Mouse (Mus musculus) bone marrow, adult 2 months (tissue): Measurements from ENCODE around the gene Gabrp. TPM values are rescaled to one million over a fixed set of nuclear protein-coding genes. Genes with fewer than 3 reads are reported as not detected.

Experiments used
- H3K27ac ChIP-seq: fragments of 200-500 bp; 2 replicates; pipeline ENCODE4 v1.5.1; 2012; ENCODE audit warnings: low read depth, mild to moderate bottlenecking, control low read depth, inconsistent platforms, low read length; ENCODE audit not compliant: control insufficient read depth, poor library complexity, insufficient read depth
- H3K4me1 ChIP-seq: fragments of 200-500 bp; 2 replicates; pipeline ENCODE4 v1.6.1; 2011; ENCODE audit warnings: low read length; ENCODE audit not compliant: control insufficient read depth, insufficient read depth
- H3K4me3 ChIP-seq: fragments of 200-500 bp; replicated peaks from 2 replicates; pipeline ENCODE3; 2011; ENCODE audit warnings: mild to moderate bottlenecking, low read depth, low read length, control low read depth; ENCODE audit not compliant: control insufficient read depth
- CTCF ChIP-seq: fragments of 200-500 bp; IDR thresholded peaks from 2 replicates; pipeline ENCODE4 v1.5.1; 2011; ENCODE audit warnings: low read length, control low read depth; ENCODE audit not compliant: control insufficient read depth, insufficient read depth
- POLR2A ChIP-seq: fragments of 200-500 bp; IDR thresholded peaks from 2 replicates; pipeline ENCODE4 v1.6.1; 2011; ENCODE audit warnings: low read depth, mild to moderate bottlenecking, control low read depth, low read length, borderline replicate concordance; ENCODE audit not compliant: control insufficient read depth
- WGBS: fragments of 180-500 bp; shearing (Covaris S2); methylation state at CpG from one replicate; pipeline ENCODE4 v1.1.7; 2018; 5-methylcytosine and 5-hydroxymethylcytosine counted together
- polyA plus RNA-seq: library from polyadenylated mRNA; stranded (reverse); fragments of >200 nt; gene quantifications from 2 replicates; pipeline ENCODE4 v1.2.4, GENCODE M21; 2011; ENCODE audit warnings: low replicate concordance; ENCODE audit not compliant: missing spikeins, insufficient read depth, insufficient read length

The Gabrp gene
- polyA plus RNA-seq = not detected in 2 replicates

DNA sequence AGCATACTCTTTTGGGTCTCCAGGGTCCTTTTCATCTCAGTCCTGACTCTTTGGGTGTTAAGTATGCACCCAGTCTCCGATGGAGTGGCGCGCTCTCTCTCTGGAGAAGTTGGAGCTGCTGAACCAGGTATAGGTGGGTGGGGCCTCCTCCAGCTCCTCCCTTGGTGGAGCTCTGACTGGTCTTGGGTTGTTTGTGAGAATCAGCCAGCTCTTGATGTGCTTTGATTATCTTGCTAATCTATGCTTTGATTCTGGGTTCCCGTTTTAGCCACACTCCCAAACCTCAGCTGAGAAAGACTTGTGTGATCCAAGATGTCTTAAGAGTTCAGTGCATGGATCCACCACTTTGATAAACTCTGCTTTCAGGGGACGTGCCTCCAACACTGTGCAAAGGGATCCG is at the start of gene Gabrp:
Gabrp (minus strand) TSS at position 101 of the 400 bp plus-strand sequence.
- Histone ChIP-seq H3K27ac (no peak within 1 kb of the TSS), H3K4me3 (no peak within 1 kb of the TSS), H3K4me1 (no peaks in the 10 kb centered on the region)
- TF ChIP-seq CTCF (no peak), POLR2A (no peak)
- WGBS = 53% methylated on average over 6 of the region's 6 CpGs

DNA sequence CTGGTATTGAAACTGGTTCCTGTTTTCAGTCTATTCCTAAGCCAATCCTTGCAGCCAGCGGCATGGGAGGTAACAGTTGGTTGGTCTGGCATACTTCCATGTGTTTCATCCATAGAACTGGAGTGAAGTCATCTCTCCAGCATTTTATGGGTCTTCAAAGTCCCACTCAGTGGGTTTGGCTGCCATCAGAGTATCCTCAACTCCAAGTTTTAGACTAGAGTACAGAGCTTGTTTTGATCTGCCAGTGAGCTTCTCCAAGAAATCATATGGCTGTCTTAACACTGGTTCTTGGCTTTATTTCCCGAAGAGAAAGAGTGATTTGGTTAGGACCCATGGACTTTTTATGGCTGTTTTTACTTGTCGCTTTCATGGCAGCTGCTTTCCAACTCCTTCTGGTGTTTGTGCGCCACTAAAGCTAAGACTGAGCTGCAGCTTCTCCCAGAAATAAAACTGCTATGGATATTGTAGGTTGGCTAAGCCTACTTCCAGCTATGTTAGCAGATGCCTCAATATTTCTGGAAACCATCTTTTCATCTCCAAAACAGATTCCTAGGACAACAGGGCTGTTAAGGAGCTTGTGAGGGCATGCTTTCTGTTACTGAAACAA is 48.5 kb upstream of the Gabrp start:
- Histone ChIP-seq H3K27ac (no peak overlapping the region), H3K4me1 (no peaks in the 10 kb centered on the region), H3K4me3 (no peak overlapping the region)
- TF ChIP-seq CTCF = no peak
- TF ChIP-seq POLR2A = no peak
- WGBS = 72% methylated on average over 4 of the region's 4 CpGs

DNA sequence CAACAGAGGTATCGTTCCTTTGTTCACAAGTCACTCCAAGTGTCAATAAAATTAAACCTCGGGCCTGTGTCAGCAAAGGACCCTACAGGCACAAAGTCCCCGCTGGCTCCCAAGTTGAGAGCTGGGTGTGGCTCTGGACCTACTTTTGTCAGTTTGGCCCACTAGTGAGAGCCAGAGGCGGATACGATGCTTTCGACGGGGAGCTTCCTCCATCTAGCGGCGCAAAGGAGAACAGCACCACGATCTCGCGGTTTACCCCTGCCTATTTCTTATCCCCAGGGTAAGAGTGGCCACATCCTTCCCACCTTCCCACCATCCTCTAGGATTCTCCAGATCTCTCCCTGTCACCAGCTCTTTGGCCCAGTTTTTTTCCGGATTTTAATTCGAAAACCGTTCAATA is 35.5 kb upstream of the Gabrp start:
- no peaks in the 10 kb centered on the region for H3K4me1 ChIP-seq
- H3K4me3 ChIP-seq = no peak overlapping the region
- WGBS = 8% methylated on average over 15 of the region's 15 CpGs
- no peak overlapping the region for H3K27ac ChIP-seq
- TF ChIP-seq CTCF (peak; percentile 68; the same call in 1 of the 2 replicates), POLR2A (no peak)

DNA sequence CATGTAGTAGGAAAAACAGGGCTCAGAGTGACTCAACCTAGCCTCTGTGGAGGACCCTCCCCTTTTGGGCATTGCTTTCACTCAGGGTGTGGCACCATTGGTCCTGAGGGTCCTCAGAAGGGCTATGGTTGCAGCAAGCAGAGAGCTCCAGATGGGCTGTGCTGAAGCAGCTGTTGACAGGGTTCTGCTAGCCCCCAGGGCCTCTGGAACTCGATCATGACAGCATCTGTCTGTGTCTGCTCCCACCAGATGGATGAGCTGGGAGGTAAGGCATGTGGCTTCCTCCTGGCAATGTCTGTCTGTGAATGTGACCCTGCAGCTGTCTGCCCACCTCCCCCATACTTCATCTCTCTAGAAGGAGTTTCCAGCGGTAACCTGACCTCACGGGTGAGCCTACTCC is 29.0 kb upstream of the Gabrp start:
- Histone ChIP-seq H3K4me1 (no peaks in the 10 kb centered on the region), H3K27ac (no peak overlapping the region), H3K4me3 (no peak overlapping the region)
- WGBS = 45% methylated on average over 3 of the region's 3 CpGs
- TF ChIP-seq POLR2A (no peak), CTCF (no peak)

DNA sequence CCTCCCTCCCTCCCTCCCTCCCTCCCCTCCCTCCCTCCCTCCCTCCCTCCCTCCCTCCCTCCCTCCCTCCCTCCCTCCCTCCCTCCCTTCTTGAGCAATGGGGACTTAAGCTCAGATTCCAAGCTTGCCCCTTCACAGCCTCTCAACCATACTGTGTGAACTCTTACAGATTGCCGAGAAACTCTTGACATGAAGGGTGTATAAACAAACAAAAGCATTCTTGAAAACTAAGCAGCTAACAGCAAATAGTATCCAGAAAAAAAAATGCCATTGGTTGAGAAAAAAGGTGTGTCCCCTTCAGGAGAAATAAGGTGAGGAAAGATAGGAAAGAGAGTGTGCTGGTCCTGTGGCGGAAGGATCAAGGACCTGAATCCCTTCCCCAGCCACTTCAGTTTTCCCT is 24.4 kb upstream of the Gabrp start:
- Histone ChIP-seq H3K4me3 (no peak overlapping the region), H3K4me1 (no peaks in the 10 kb centered on the region), H3K27ac (no peak overlapping the region)
- WGBS = 71% methylated on average over 2 of the region's 2 CpGs
- TF ChIP-seq POLR2A (no peak), CTCF (no peak)

DNA sequence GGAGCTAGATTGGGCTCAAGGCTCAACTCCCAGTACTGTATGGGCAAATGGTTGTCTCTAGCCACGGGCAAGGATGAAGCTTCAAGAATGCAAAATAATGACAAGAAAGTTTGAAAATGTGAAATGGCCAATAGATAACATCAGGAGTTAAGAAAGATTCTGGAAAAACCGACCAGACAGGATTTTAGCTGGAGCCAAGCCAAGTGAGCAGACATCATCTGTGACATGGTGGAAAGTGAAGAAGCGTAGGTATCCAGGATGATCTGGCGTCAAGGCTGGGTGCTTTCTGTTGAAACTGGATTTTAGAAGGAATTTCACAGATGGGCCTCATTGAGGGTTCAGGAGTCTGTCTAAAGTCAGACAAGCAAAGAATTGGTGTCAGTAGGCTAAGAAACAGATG is 20.2 kb upstream of the Gabrp start, which contains the start of gene D130052B06Rik:
D130052B06Rik (plus strand) TSS at position 317 of the 400 bp plus-strand sequence.
- 72% methylated on average over 4 of the region's 4 CpGs for WGBS
- no peak within 1 kb of the TSS for H3K27ac ChIP-seq
- H3K4me1 ChIP-seq = no peaks in the 10 kb centered on the region
- no peak within 1 kb of the TSS for H3K4me3 ChIP-seq
- TF ChIP-seq POLR2A = no peak
- no peak for TF ChIP-seq CTCF

DNA sequence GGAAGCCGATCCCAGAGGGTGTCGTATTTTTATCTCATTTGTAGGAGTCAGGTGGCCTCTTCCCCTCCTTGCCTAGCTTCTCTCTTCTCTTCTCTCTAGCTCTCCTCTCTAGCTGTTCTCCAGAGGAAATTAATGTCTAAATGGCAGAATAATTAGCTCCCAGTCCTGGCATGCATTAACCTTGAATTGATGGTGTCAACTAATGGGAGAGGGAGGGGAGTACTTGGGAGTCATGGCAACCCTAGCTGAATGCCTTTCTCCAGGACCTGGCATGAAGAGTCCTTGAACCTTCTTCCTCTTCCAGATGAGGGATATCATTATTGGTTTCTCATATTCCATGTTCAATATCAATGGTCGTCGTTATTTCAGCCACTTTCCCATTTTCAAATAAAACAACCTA is 17.9 kb upstream of the Gabrp start:
- Histone ChIP-seq H3K27ac (no peak overlapping the region), H3K4me1 (no peaks in the 10 kb centered on the region), H3K4me3 (no peak overlapping the region)
- 78% methylated on average over 4 of the region's 4 CpGs for WGBS
- TF ChIP-seq POLR2A (no peak), CTCF (no peak)

DNA sequence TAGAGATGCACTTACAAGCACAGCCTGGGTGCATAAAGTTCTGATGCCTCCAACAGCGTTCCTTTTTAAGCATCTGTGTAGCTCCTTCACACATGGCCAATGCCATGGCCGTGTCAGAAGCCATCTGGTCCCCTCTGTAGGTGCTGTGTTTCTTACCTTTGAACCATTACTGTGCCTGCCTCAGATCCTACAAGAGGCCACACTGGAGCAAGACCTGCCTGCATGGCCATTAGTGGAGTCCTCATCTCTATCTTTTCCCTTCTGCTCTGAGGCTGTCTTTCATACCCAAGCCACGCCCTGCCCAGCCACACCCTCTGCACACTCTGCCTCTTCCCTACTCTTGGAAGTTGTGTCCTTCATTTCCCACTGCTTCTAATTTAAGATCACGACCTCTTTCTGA is 14.1 kb upstream of the Gabrp start:
- Histone ChIP-seq H3K4me3 (no peak overlapping the region), H3K27ac (no peak overlapping the region), H3K4me1 (no peaks in the 10 kb centered on the region)
- 63% methylated on average over 4 of the region's 4 CpGs for WGBS
- TF ChIP-seq CTCF = no peak
- no peak for TF ChIP-seq POLR2A

DNA sequence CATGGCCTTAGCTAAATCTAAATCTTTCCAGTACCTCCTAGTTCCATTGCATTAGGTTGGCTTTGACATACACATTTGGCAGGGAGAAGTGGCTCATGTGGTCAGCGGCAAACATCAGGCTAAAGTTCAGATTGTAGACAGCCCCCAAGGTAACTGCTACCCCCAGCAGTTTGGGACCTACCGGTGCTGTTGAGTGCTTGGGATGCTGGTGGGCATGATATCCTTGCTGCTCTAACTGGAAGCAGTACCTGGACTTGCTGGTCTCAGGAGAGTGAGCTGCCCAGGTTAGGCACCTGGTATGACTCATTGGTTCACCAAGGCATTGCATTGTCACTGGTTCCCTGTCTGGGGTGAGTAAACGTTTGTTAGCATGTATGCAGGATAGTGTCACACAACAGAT is 12.0 kb upstream of the Gabrp start:
- Histone ChIP-seq H3K27ac (no peak overlapping the region), H3K4me3 (no peak overlapping the region), H3K4me1 (no peaks in the 10 kb centered on the region)
- TF ChIP-seq POLR2A (no peak), CTCF (no peak)
- 75% methylated on average over 3 of the region's 3 CpGs for WGBS
